Mouse (Mus musculus) mammary gland, adult 2 months (tissue): ENCODE data around the gene Vmn2r3. TPM values are rescaled to one million over a fixed set of nuclear protein-coding genes. Genes with fewer than 3 reads are reported as not detected.

Experiments used
- polyA plus RNA-seq: library from polyadenylated mRNA; depleted of rRNA; stranded (reverse); fragments of >200 nt; gene quantifications from 2 replicates; pipeline ENCODE4 v1.2.3, GENCODE M21; 2012; ENCODE audit warnings: low replicate concordance; rRNA removed

Vmn2r3 gene
- polyA plus RNA-seq = not detected in 2 replicates

DNA sequence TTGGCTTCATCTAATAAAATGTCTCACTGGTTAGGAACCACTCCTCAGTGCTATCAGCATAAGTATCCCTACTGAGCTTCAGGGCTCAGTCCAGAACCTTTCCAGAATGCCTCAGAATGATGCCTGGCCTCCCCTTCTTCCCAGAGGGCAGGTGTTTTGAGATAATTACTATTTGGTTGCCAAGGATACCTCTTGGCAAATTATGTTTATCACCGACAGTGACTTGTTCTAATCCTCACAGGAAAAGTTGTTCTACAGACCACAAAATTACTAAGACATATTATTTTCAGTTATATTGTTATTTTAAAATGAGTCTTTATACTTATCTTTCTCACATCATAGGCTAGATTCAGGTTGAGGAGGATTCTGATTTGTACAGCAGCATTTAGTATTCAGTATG lies at the start of gene Vmn2r3:
Gene Vmn2r3, minus strand, starts transcription at position 101 of the 400 bp plus-strand sequence.

Other genes starting within 250 kb of the Vmn2r3 start
- gene Vmn2r1, start 208.2 kb downstream of the Vmn2r3 start, polyA plus RNA-seq = 0.05 and 0.06 TPM in 2 replicates
- gene Vmn2r2, start 147.8 kb downstream of the Vmn2r3 start, polyA plus RNA-seq = not detected in 2 replicates
- gene Vmn2r4, start 125.7 kb upstream of the Vmn2r3 start, polyA plus RNA-seq = not detected in 2 replicates
- not detected in 2 replicates for gene Vmn2r5, start 220.1 kb upstream of the Vmn2r3 start, polyA plus RNA-seq